Mouse (Mus musculus): ENCODE results near the gene Olfr771. TPM values are rescaled to one million over a fixed set of nuclear protein-coding genes. Genes with fewer than 3 reads are reported as not detected.
"Not testable (repeated sequence)": the region's sequence is repeated elsewhere in the genome, so short reads cannot be mapped to it uniquely, and the experiment has no call there.

Olfr771 gene
- polyA plus RNA-seq (2015; fragmentation: Nextera tagmentation; extraction: Ambion mirVana) = not detected in 2 replicates

- Histone ChIP-seq H3K9ac (replicated peaks) (no peak within 1 kb of the TSS), H3K4me3 (ENCODE audit: low read depth, low read length) (no peak within 1 kb of the TSS), H3K4me1 (ENCODE audit: insufficient read depth) (no peaks in the 10 kb centered on the region), H3K27me3 (ENCODE audit: insufficient read depth, low read length) (no peaks in the 10 kb centered on the region), H3K9me3 (ENCODE audit: low read length) (no peaks in the 10 kb centered on the region), H3K27ac (ENCODE audit: low read depth) (no peak within 1 kb of the TSS), H3K36me3 (replicated peaks; ENCODE audit: insufficient read depth, low read length) (no peaks in the 10 kb centered on the region), H3K4me2 (ENCODE audit: low read depth, low read length) (no peak within 1 kb of the TSS)
- TF ChIP-seq EP300 (IDR thresholded peaks at IDR 0.05; ENCODE audit: low read depth) = no peak
- no peak for TF ChIP-seq CTCF (IDR thresholded peaks at IDR 0.05; ENCODE audit: low read depth)
- no peak for DNase-seq
- ATAC-seq = no peak
- WGBS (ENCODE audit: insufficient replicate concordance) = 73% methylated on average over 1 of the region's 1 CpGs
Measured at GRCm38 (mm10) chr10:129164651-129165050, at the start of gene Olfr771. Gene Olfr771, minus strand, starts transcription at chr10:129164751.

- H3K9ac ChIP-seq (replicated peaks); H3K36me3 ChIP-seq (replicated peaks; ENCODE audit: insufficient read depth, low read length); H3K27me3 ChIP-seq (ENCODE audit: insufficient read depth, low read length); H3K4me1 ChIP-seq (ENCODE audit: insufficient read depth); DNase-seq; H3K27ac ChIP-seq (ENCODE audit: low read depth); ATAC-seq; H3K4me2 ChIP-seq (ENCODE audit: low read depth, low read length); H3K9me3 ChIP-seq (ENCODE audit: low read length); H3K4me3 ChIP-seq (ENCODE audit: low read depth, low read length): not testable (repeated sequence)
Measured at GRCm38 (mm10) chr10:129187319-129187718, 22.8 kb upstream of the Olfr771 start, which contains the start of gene Olfr773. Gene Olfr773, minus strand, starts transcription at chr10:129187419.

GRCm38 (mm10) chr10:129177821-129178220, 13.3 kb upstream of the Olfr771 start, which contains the start of gene Olfr772:
Gene Olfr772, minus strand, starts transcription at chr10:129177921.
- DNase-seq; H3K9me3 ChIP-seq (ENCODE audit: low read length); H3K4me3 ChIP-seq (ENCODE audit: low read depth, low read length); H3K27me3 ChIP-seq (ENCODE audit: insufficient read depth, low read length); H3K4me1 ChIP-seq (ENCODE audit: insufficient read depth); H3K36me3 ChIP-seq (replicated peaks; ENCODE audit: insufficient read depth, low read length); H3K9ac ChIP-seq (replicated peaks); H3K27ac ChIP-seq (ENCODE audit: low read depth); H3K4me2 ChIP-seq (ENCODE audit: low read depth, low read length); ATAC-seq: not testable (repeated sequence)
- WGBS (ENCODE audit: insufficient replicate concordance) = 63% methylated on average over 3 of the region's 4 CpGs

GRCm38 (mm10) chr10:129138898-129139297, 25.7 kb downstream of the Olfr771 start, which contains the start of gene Olfr770:
Gene Olfr770, minus strand, starts transcription at chr10:129138998.
- Histone ChIP-seq H3K27ac (ENCODE audit: low read depth) (no peak within 1 kb of the TSS), H3K36me3 (replicated peaks; ENCODE audit: insufficient read depth, low read length) (no peaks in the 10 kb centered on the region), H3K4me2 (ENCODE audit: low read depth, low read length) (no peak within 1 kb of the TSS), H3K4me3 (ENCODE audit: low read depth, low read length) (no peak within 1 kb of the TSS), H3K27me3 (ENCODE audit: insufficient read depth, low read length) (no peaks in the 10 kb centered on the region), H3K9me3 (ENCODE audit: low read length) (no peaks in the 10 kb centered on the region), H3K4me1 (ENCODE audit: insufficient read depth) (no peaks in the 10 kb centered on the region), H3K9ac (replicated peaks) (no peak within 1 kb of the TSS)
- 83% methylated on average over 2 of the region's 2 CpGs for WGBS (ENCODE audit: insufficient replicate concordance)
- DNase-seq (no peak), ATAC-seq (no peak)
- no peak for TF ChIP-seq CTCF (IDR thresholded peaks at IDR 0.05; ENCODE audit: low read depth)
- no peak for TF ChIP-seq EP300 (IDR thresholded peaks at IDR 0.05; ENCODE audit: low read depth)

GRCm38 (mm10) chr10:129117761-129118160, 46.8 kb downstream of the Olfr771 start, which contains the start of gene Olfr769:
Gene Olfr769, minus strand, starts transcription at chr10:129117861.
- H3K27me3 ChIP-seq (ENCODE audit: insufficient read depth, low read length) = no peaks in the 10 kb centered on the region
- no peak within 1 kb of the TSS for H3K4me3 ChIP-seq (ENCODE audit: low read depth, low read length)
- no peaks in the 10 kb centered on the region for H3K9me3 ChIP-seq (ENCODE audit: low read length)
- 87% methylated on average over 2 of the region's 2 CpGs for WGBS (ENCODE audit: insufficient replicate concordance)
- no peaks in the 10 kb centered on the region for H3K36me3 ChIP-seq (replicated peaks; ENCODE audit: insufficient read depth, low read length)
- H3K4me1 ChIP-seq (ENCODE audit: insufficient read depth) = no peaks in the 10 kb centered on the region
- no peak for TF ChIP-seq CTCF (IDR thresholded peaks at IDR 0.05; ENCODE audit: low read depth)
- no peak for TF ChIP-seq EP300 (IDR thresholded peaks at IDR 0.05; ENCODE audit: low read depth)
- no peak within 1 kb of the TSS for H3K27ac ChIP-seq (ENCODE audit: low read depth)
- DNase-seq (no peak), ATAC-seq (no peak)
- H3K9ac ChIP-seq (replicated peaks) = no peak within 1 kb of the TSS
- H3K4me2 ChIP-seq (ENCODE audit: low read depth, low read length) = no peak within 1 kb of the TSS

GRCm38 (mm10) chr10:129115146-129115545, 49.4 kb downstream of the Olfr771 start:
- no peak overlapping the region for H3K9ac ChIP-seq (replicated peaks)
- H3K36me3 ChIP-seq (replicated peaks; ENCODE audit: insufficient read depth, low read length) = no peaks in the 10 kb centered on the region
- no peak overlapping the region for H3K27ac ChIP-seq (ENCODE audit: low read depth)
- no peak for ATAC-seq
- no peaks in the 10 kb centered on the region for H3K4me1 ChIP-seq (ENCODE audit: insufficient read depth)
- H3K27me3 ChIP-seq (ENCODE audit: insufficient read depth, low read length) = no peaks in the 10 kb centered on the region
- WGBS (ENCODE audit: insufficient replicate concordance) = 92% methylated on average over 3 of the region's 3 CpGs
- DNase-seq = no peak
- H3K9me3 ChIP-seq (ENCODE audit: low read length) = no peaks in the 10 kb centered on the region
- no peak for TF ChIP-seq EP300 (IDR thresholded peaks at IDR 0.05; ENCODE audit: low read depth)
- H3K4me2 ChIP-seq (ENCODE audit: low read depth, low read length) = no peak overlapping the region
- no peak overlapping the region for H3K4me3 ChIP-seq (ENCODE audit: low read depth, low read length)

Other genes with a start within 250 kb of the Olfr771 start
- 54.5 and 63.1 TPM in 2 replicates for gene Rdh5, start 241.9 kb downstream of the Olfr771 start, polyA plus RNA-seq (2015; fragmentation: Nextera tagmentation; extraction: Ambion mirVana)
- gene Bloc1s1, start 240.7 kb downstream of the Olfr771 start, polyA plus RNA-seq (2015; fragmentation: Nextera tagmentation; extraction: Ambion mirVana) = 128 and 130 TPM in 2 replicates
- gene Itga7, start 230.9 kb downstream of the Olfr771 start, polyA plus RNA-seq (2015; fragmentation: Nextera tagmentation; extraction: Ambion mirVana) = 0.66 and 0.70 TPM in 2 replicates
- 29.9 and 33.3 TPM in 2 replicates for gene Mettl7b, start 203.8 kb downstream of the Olfr771 start, polyA plus RNA-seq (2015; fragmentation: Nextera tagmentation; extraction: Ambion mirVana)
- not detected in 2 replicates for gene Olfr9, start 175.3 kb downstream of the Olfr771 start, polyA plus RNA-seq (2015; fragmentation: Nextera tagmentation; extraction: Ambion mirVana)
- gene Olfr763, start 154.0 kb downstream of the Olfr771 start, polyA plus RNA-seq (2015; fragmentation: Nextera tagmentation; extraction: Ambion mirVana) = not detected in 2 replicates
- gene Olfr764-ps1, start 124.9 kb downstream of the Olfr771 start, polyA plus RNA-seq (2015; fragmentation: Nextera tagmentation; extraction: Ambion mirVana) = not detected in 2 replicates
- not detected in 2 replicates for gene Olfr765, start 114.8 kb downstream of the Olfr771 start, polyA plus RNA-seq (2015; fragmentation: Nextera tagmentation; extraction: Ambion mirVana)
- gene Olfr766-ps1, start 95.8 kb downstream of the Olfr771 start, polyA plus RNA-seq (2015; fragmentation: Nextera tagmentation; extraction: Ambion mirVana) = not detected in 2 replicates
- not detected in 2 replicates for gene Olfr767, start 81.8 kb downstream of the Olfr771 start, polyA plus RNA-seq (2015; fragmentation: Nextera tagmentation; extraction: Ambion mirVana)
- gene Olfr768, start 65.4 kb downstream of the Olfr771 start, polyA plus RNA-seq (2015; fragmentation: Nextera tagmentation; extraction: Ambion mirVana) = not detected in 2 replicates
- not detected in 2 replicates for gene Olfr769, start 46.9 kb downstream of the Olfr771 start, polyA plus RNA-seq (2015; fragmentation: Nextera tagmentation; extraction: Ambion mirVana)
- not detected in 2 replicates for gene Olfr770, start 25.8 kb downstream of the Olfr771 start, polyA plus RNA-seq (2015; fragmentation: Nextera tagmentation; extraction: Ambion mirVana)
- gene Olfr772, start 13.2 kb upstream of the Olfr771 start, polyA plus RNA-seq (2015; fragmentation: Nextera tagmentation; extraction: Ambion mirVana) = not detected in 2 replicates
- gene Olfr773, start 22.7 kb upstream of the Olfr771 start, polyA plus RNA-seq (2015; fragmentation: Nextera tagmentation; extraction: Ambion mirVana) = not detected in 2 replicates
- gene Olfr774, start 71.5 kb upstream of the Olfr771 start, polyA plus RNA-seq (2015; fragmentation: Nextera tagmentation; extraction: Ambion mirVana) = not detected in 2 replicates
- not detected in 2 replicates for gene Olfr775, start 83.7 kb upstream of the Olfr771 start, polyA plus RNA-seq (2015; fragmentation: Nextera tagmentation; extraction: Ambion mirVana)
- gene Olfr776, start 94.4 kb upstream of the Olfr771 start, polyA plus RNA-seq (2015; fragmentation: Nextera tagmentation; extraction: Ambion mirVana) = not detected in 2 replicates
- not detected in 2 replicates for gene Olfr777, start 106.7 kb upstream of the Olfr771 start, polyA plus RNA-seq (2015; fragmentation: Nextera tagmentation; extraction: Ambion mirVana)
- not detected in 2 replicates for gene Olfr780, start 153.4 kb upstream of the Olfr771 start, polyA plus RNA-seq (2015; fragmentation: Nextera tagmentation; extraction: Ambion mirVana)
- gene Olfr781, start 164.1 kb upstream of the Olfr771 start, polyA plus RNA-seq (2015; fragmentation: Nextera tagmentation; extraction: Ambion mirVana) = not detected in 2 replicates
- not detected in 2 replicates for gene Olfr782, start 184.1 kb upstream of the Olfr771 start, polyA plus RNA-seq (2015; fragmentation: Nextera tagmentation; extraction: Ambion mirVana)
- gene Olfr784, start 219.3 kb upstream of the Olfr771 start, polyA plus RNA-seq (2015; fragmentation: Nextera tagmentation; extraction: Ambion mirVana) = not detected in 2 replicates
- gene Olfr785, start 240.7 kb upstream of the Olfr771 start, polyA plus RNA-seq (2015; fragmentation: Nextera tagmentation; extraction: Ambion mirVana) = not detected in 2 replicates

All from liver, postnatal 0 days (tissue).